Mouse (Mus musculus) midbrain, embryonic 10.5 days (tissue): Measurements from ENCODE around the gene Galnt10. TPM values are rescaled to one million over a fixed set of nuclear protein-coding genes. Genes with fewer than 3 reads are reported as not detected.

Experiments used
- DNase-seq: peaks from one replicate; pipeline ENCODE4 v3.0.0-alpha.2; 2017; ENCODE audit warnings: low spot score
- H3K27ac ChIP-seq: fragments of 300-500 bp; sonication (generic); replicated peaks from 2 replicates; pipeline ENCODE4 v1.5.1; 2016; ENCODE audit warnings: mild to moderate bottlenecking
- H3K27me3 ChIP-seq: fragments of 300-500 bp; sonication (generic); 2 replicates; pipeline ENCODE4 v1.6.1; 2016; ENCODE audit warnings: low read depth, mild to moderate bottlenecking; ENCODE audit not compliant: poor library complexity, severe bottlenecking
- H3K36me3 ChIP-seq: fragments of 300-500 bp; sonication (generic); 2 replicates; pipeline ENCODE4 v1.6.1; 2016; ENCODE audit warnings: mild to moderate bottlenecking, moderate library complexity
- H3K4me1 ChIP-seq: fragments of 300-500 bp; sonication (generic); 2 replicates; pipeline ENCODE4 v1.6.1; 2016
- H3K4me3 ChIP-seq: fragments of 300-500 bp; sonication (generic); 2 replicates; pipeline ENCODE4 v1.5.1; 2016; ENCODE audit warnings: mild to moderate bottlenecking, moderate library complexity
- H3K9me3 ChIP-seq: fragments of 300-500 bp; sonication (generic); replicated peaks from 2 replicates; pipeline ENCODE4 v1.6.1; 2016; ENCODE audit warnings: mild to moderate bottlenecking
- WGBS: fragments of 180-500 bp; shearing (Covaris S2); methylation state at CpG from one replicate; pipeline ENCODE4 v1.1.7; 2016; 5-methylcytosine and 5-hydroxymethylcytosine counted together
- polyA plus RNA-seq: library from polyadenylated mRNA; unstranded; fragments of >200 nt; fragmentation: Nextera tagmentation; extraction: Ambion mirVana; gene quantifications from 2 replicates; pipeline ENCODE4 v1.2.1, GENCODE M21; 2016

Galnt10 gene
- polyA plus RNA-seq, 1 experiment from 2014 or later = 30.7 TPM

DNA sequence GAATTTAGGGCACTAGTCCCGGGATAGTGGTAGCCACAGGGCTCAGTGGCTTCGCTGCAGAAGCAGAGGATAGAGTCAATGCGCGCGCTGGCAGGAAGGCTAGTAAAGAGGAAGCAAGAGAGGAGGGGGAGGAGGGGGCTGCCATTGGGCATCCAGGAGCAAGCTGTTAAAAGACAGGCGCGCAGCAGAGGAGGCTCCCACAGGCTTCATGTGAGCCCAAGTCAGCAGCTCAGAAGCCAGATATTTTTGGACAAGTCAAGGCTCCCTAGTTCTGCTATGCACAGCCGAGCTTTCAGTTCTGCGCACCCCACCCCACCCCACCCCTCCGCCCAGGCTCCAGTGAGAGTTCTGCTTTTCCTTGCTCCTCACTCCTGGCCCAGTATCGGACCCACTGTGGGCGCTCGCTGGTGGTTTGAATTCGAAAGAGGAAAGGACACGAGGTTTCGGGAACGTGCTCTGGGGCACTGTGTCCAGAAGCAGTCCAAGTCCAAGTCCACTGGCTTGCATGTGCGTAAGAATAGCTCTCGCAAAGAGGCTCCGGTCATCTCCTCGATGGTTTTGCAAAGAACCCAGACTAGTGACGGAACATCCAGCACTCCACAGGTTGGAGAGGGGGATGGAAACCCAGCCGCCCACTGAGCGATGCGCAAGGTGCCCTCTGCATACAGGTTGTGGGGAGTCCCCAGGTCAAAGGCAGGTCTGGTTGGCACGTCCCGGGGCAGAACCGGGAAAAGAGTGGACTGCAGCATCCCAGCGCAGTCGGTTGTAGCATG lies 811 bp upstream of the Galnt10 start:
- peaks cover 20% of the 10 kb centered on the region for H3K27me3 ChIP-seq
- peak overlapping the region; percentile 98 for H3K27ac ChIP-seq
- no peaks in the 10 kb centered on the region for H3K9me3 ChIP-seq
- under 1% methylated on average over 30 of the region's 30 CpGs for WGBS
- H3K4me3 ChIP-seq = peak overlapping the region; percentile 74
- DNase-seq = peak; percentile 68
- H3K4me1 ChIP-seq = peaks cover 54% of the 10 kb centered on the region
- peaks cover 6% of the 10 kb centered on the region for H3K36me3 ChIP-seq

DNA sequence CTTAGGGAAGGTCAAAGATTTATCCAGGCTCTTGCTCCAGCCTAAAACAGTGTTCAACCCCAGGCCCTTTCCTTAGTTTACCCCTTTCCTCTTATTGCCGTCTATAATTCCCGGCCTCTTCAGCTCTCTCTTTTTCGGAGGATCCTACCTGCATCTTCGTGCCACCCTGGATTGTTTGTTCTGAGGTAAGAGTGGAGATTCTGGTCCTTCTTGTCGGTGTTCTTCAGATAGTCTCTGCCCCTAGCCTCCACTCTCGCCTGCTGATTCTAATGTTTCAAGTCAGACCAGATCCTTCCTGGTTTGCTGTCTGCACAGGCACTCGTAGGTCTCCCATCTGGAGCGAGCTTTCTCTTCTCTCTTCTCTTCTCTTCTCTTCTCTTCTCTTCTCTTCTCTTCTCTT lies 605 bp downstream of the Galnt10 start:
- Histone ChIP-seq H3K27me3 (peaks cover 31% of the 10 kb centered on the region), H3K27ac (peak overlapping the region; percentile 98), H3K9me3 (no peaks in the 10 kb centered on the region), H3K4me1 (peaks cover 68% of the 10 kb centered on the region), H3K36me3 (peaks cover 6% of the 10 kb centered on the region), H3K4me3 (peak overlapping the region; percentile 74)
- DNase-seq = no peak
- WGBS = 29% methylated on average over 8 of the region's 8 CpGs

DNA sequence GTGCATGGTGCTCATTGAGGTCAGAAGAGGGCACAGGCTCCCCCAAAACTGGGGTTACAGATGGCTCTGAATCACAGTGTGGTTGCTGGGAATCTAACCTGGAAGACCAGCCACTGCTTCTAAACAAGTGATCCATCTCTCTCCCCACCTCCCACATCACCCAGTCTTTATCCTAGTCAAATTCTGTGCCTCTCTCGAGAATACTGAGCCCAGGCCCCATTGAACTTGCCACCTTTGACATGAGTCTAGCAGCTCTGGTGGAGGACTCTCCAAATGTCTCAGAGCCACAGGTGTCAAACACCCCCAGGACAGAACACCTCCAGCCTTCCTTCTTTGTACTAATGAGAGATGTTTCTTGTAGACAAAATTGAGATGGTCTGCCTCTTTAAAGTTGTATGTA lies 1.2 kb downstream of the Galnt10 start:
- H3K4me3 ChIP-seq = peak overlapping the region; percentile 74

DNA sequence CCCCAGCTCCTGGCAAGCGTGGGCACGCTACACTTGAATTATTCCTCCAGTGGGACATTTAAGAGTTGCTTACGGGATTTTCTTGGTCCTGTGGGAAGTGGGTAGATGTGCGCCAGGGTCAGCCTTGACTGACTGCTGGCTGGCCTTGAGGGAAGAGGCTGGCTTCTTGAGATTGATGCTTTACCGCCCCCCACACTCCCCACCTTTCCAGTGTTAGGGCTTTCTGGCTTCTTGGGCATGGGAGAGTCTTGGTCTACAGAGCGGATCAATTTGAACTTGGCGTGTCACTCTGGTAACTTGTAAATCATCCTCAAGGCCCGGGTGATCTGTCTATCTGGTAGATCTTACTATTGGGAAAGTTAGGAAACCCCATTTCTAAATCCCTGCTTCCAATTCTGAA lies 1.7 kb downstream of the Galnt10 start:
- peak overlapping the region; percentile 74 for H3K4me3 ChIP-seq
- peaks cover 40% of the 10 kb centered on the region for H3K27me3 ChIP-seq
- 0 out of 2 replicates have a peak overlapping the region, but pooled peaks have one; percentile 40 for H3K27ac ChIP-seq
- peaks cover 79% of the 10 kb centered on the region for H3K4me1 ChIP-seq
- peaks cover 6% of the 10 kb centered on the region for H3K36me3 ChIP-seq
- DNase-seq = no peak
- H3K9me3 ChIP-seq = no peaks in the 10 kb centered on the region
- WGBS = 90% methylated on average over 8 of the region's 8 CpGs

More for the DNA sequence above, 1.2 kb downstream of the Galnt10 start:
- Histone ChIP-seq H3K36me3 (peaks cover 6% of the 10 kb centered on the region), H3K27me3 (peaks cover 36% of the 10 kb centered on the region), H3K4me1 (peaks cover 74% of the 10 kb centered on the region), H3K9me3 (no peaks in the 10 kb centered on the region), H3K27ac (no peak overlapping the region)
- DNase-seq = no peak
- WGBS = 38% methylated on average over 1 of the region's 1 CpGs

DNA sequence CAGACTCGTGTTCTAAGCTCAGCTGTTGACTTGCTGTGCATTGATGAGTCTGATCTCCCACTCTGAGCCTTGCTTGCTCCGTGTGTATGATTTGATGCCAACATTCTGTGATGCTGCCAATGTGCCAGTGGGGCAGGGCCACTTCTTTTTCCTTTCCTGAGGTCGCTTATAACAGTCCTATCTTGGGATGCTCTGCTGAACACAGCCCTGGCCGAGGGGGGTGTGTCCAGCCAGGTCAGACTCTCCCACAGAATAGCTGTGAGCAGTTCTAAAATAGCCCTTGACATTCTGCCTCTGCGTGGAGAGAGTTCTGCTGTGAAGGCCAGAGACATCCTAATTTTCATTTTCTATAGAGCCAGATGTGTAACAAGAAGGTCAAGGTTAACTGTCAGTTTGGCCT lies 2.2 kb downstream of the Galnt10 start:
- 66% methylated on average over 5 of the region's 5 CpGs for WGBS
- H3K27me3 ChIP-seq = peaks cover 40% of the 10 kb centered on the region

DNA sequence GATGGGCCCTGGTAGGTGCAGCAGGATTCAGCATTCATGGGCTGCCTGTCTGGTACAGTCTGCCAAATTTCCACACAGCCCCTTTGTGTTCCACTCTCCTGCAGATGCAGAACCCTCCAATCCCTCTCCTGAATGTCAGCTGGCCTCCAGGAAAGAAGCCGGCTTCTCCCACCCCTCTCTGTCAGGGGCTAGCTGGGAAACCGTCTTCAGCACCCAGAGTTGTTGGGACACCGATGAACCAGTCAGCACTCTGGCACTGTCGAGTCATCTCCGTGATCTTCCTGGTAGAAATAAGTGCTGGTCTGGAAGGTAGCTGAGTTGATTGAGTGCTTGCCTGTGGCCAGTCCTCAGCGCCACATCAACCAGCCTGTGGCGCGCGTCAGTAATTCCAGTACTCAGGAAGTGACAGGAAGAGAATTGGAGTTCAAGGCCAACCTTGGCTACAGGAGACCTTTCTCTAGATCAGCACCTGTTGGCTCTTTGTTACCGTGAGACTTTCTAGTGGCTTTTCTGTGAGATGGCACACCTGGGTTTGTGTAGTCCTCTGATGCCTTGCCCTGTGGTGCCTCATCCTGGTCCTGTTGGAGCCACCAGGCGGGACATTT lies 3.1 kb downstream of the Galnt10 start:
- peaks cover 6% of the 10 kb centered on the region for H3K36me3 ChIP-seq
- no peak overlapping the region for H3K27ac ChIP-seq
- H3K27me3 ChIP-seq = peaks cover 46% of the 10 kb centered on the region
- H3K4me1 ChIP-seq = peaks cover 92% of the 10 kb centered on the region
- no peaks in the 10 kb centered on the region for H3K9me3 ChIP-seq
- H3K4me3 ChIP-seq = no peak overlapping the region
- 94% methylated on average over 11 of the region's 11 CpGs for WGBS
- DNase-seq = no peak

More for the DNA sequence above, 2.2 kb downstream of the Galnt10 start:
- H3K36me3 ChIP-seq = peaks cover 6% of the 10 kb centered on the region
- H3K27ac ChIP-seq = 0 out of 2 replicates have a peak overlapping the region, but pooled peaks have one; percentile 40
- peaks cover 84% of the 10 kb centered on the region for H3K4me1 ChIP-seq
- no peaks in the 10 kb centered on the region for H3K9me3 ChIP-seq
- peak overlapping the region; percentile 74 for H3K4me3 ChIP-seq
- no peak for DNase-seq

DNA sequence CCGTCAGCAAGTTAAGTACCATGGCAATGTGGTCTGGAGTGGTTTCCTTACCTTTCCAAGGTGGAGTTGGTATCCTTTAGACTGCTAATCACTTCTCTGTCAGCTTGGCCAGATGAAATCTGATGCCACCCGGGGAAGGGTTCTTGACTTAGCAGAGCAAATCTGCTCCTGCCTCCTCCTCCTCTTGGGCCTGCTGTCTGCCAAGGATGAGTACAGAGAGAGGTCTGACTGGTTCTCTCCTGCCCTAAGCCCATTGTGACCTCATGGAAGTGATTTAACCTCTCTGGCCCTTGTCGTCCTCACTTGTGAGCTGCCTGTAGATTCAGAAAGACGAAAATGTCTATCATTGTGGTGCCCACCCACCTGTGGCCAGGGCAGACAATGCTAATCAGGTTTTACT lies 4.0 kb downstream of the Galnt10 start:
- Histone ChIP-seq H3K4me1 (peaks cover 93% of the 10 kb centered on the region), H3K9me3 (no peaks in the 10 kb centered on the region), H3K4me3 (no peak overlapping the region), H3K27me3 (peaks cover 47% of the 10 kb centered on the region), H3K36me3 (peaks cover 6% of the 10 kb centered on the region), H3K27ac (no peak overlapping the region)
- 80% methylated on average over 4 of the region's 4 CpGs for WGBS
- DNase-seq = no peak

DNA sequence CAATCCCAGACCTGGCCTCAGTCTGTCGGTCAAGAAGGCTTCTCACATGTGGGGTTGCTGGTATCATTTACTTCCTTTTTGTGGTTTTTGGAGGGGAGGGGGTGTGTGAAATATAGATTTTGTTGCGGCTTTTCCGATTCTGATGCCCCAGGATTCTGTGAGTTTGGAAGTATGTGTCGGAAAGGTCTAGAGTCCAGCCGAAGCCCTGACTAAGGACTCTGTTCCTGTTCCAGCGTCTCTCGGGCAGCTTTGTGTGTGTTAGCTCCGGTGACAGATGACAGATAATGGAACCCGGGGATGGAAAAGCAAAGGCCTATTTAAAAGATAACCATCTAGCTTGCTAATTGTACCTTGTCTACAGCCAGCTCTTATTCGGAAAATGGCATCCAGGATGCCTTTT lies 4.4 kb downstream of the Galnt10 start:
- 88% methylated on average over 10 of the region's 10 CpGs for WGBS
- no peak for DNase-seq
- peaks cover 47% of the 10 kb centered on the region for H3K27me3 ChIP-seq
- peaks cover 93% of the 10 kb centered on the region for H3K4me1 ChIP-seq
- no peak overlapping the region for H3K27ac ChIP-seq
- no peak overlapping the region for H3K4me3 ChIP-seq
- H3K9me3 ChIP-seq = no peaks in the 10 kb centered on the region
- H3K36me3 ChIP-seq = peaks cover 6% of the 10 kb centered on the region

DNA sequence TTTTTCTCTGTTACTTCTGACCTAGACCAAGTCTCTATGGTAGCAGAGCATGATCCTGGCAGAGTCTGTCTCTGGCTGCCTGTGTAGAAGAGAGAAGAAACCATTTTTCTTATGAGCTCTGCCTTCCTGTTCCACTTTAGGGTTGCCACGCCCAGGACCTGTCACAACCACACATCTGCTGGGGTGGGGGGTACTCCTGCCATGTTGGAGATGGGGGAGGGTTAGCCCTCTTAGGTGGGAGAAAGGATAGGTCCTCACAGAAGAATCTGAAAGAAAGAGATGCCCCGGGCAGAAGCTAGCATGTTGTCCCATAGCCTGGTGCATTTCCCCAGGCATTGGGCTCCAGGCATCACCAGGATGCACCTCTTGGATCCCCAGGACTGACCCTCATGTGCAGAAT lies 5.6 kb downstream of the Galnt10 start:
- Histone ChIP-seq H3K27ac (peak overlapping the region; percentile 76; the same call in 1 of the 2 replicates), H3K27me3 (peaks cover 47% of the 10 kb centered on the region), H3K4me3 (no peak overlapping the region), H3K4me1 (peaks cover 94% of the 10 kb centered on the region), H3K9me3 (no peaks in the 10 kb centered on the region), H3K36me3 (peaks cover 6% of the 10 kb centered on the region)
- 91% methylated on average over 2 of the region's 2 CpGs for WGBS
- no peak for DNase-seq

DNA sequence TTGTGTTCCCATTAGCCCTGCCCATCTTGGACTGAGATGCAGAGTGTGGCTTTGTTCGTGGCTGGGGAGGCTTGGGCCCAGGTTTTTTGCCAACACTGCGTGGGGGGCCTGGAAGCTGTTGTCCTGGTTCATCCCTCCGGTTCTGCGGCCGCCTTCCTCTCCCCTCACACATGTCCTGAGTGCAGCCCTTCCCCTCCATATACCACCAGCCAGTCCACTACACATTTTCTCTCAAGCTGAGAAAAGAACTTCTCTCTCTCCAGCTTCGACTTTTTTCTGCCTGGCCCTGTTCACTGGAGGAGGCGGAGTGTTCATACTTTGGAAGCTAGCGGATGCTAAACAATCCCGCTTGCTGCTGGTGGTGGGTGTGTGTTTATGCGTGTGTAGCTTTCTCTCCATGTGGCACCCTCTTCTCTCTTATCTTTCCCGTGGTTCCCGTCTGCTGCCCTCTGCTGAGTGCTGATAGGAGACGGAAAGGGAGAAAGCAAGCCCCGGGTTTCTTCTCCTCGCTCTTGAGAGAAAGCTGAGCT lies 6.1 kb downstream of the Galnt10 start:
- WGBS = 41% methylated on average over 15 of the region's 15 CpGs
- H3K4me3 ChIP-seq = no peak overlapping the region
- DNase-seq = no peak
- no peaks in the 10 kb centered on the region for H3K9me3 ChIP-seq
- peaks cover 46% of the 10 kb centered on the region for H3K27me3 ChIP-seq
- peaks cover 94% of the 10 kb centered on the region for H3K4me1 ChIP-seq
- H3K36me3 ChIP-seq = peaks cover 6% of the 10 kb centered on the region
- peak overlapping the region; percentile 76 for H3K27ac ChIP-seq

DNA sequence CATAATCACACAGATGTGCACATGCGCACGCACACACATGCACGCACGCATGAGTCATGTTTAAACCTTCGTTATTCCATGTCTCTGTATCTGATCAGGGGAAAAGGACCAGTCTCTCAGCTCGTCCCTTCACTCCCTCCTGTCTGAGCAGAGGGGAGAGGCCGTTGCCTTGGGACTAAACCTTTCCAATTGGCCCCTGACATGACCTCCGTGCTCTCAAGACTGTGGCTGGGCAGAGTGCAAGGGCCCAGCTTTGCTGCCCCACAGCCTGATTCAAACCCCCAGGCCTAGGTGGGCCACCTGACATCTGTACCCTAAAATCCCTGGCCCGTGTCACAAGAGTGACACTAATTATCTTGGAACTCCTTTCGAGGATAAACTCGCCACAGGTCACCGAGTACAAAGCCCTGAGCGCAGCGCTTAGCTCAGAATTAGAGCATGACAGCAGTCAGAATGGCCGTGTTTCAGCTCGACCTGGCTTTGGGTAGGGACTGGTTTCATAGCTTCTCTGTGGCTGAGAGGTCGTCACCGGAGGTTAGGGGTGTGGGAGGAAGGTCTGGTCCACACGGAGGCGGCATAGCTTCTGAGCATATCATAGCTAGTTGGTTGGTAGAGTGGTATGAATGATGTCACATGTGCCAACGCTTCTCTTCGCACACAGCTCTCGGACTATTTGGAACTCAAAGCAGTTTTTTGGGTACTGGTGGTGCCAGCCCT lies 7.1 kb downstream of the Galnt10 start:
- 59% methylated on average over 23 of the region's 23 CpGs for WGBS
- no peak for DNase-seq
- no peak overlapping the region for H3K4me3 ChIP-seq
- H3K36me3 ChIP-seq = peaks cover 6% of the 10 kb centered on the region
- peaks cover 94% of the 10 kb centered on the region for H3K4me1 ChIP-seq
- H3K27ac ChIP-seq = peak overlapping the region; percentile 76; the same call in 1 of the 2 replicates
- H3K27me3 ChIP-seq = peaks cover 39% of the 10 kb centered on the region
- H3K9me3 ChIP-seq = no peaks in the 10 kb centered on the region

DNA sequence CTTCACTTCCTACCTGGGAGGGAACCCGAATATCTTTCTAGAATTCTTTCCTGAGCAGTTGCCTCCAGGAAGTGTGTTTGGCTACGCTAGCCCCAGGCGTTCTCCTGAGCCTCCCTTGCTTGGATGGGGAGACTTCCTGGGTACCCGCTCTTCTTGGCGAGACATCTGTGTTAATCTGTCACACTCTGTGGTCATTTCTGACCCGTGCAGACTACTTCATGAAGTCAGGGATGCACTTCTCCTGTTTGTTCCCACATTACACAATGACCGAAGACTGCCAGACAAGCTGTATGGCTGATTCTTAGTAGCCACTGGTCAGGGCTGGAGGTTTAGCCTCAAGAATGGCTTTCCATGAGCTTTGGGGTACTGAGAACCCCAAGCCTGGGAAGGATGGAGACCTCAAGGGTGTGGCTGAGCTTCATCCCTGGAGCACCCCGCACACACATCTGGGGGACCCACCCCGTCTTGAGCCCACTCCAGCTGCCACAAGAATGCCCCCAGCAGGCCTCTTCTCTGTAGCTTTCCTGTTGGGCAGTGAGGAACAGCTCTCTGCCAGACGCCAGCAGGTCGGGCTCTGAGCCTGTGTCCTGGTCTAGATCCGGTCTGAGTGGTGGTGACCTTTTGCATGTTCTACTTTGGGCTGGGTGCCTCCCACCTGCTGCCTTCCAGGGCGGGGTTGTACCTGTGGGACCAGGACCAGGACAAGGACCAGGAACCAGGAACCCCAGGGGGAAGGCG lies 7.8 kb downstream of the Galnt10 start:
- WGBS = 83% methylated on average over 14 of the region's 14 CpGs

More for the DNA sequence above, 7.8 kb downstream of the Galnt10 start:
- Histone ChIP-seq H3K36me3 (peaks cover 5% of the 10 kb centered on the region), H3K27me3 (peaks cover 37% of the 10 kb centered on the region), H3K4me3 (no peak overlapping the region), H3K9me3 (no peaks in the 10 kb centered on the region), H3K4me1 (peaks cover 94% of the 10 kb centered on the region), H3K27ac (peak overlapping the region; percentile 76; the same call in 1 of the 2 replicates)
- DNase-seq = no peak
